Mouse (Mus musculus): ENCODE measurements around the gene Ctsf. TPM values are rescaled to one million over a fixed set of nuclear protein-coding genes. Genes with fewer than 3 reads are reported as not detected.
A peak's percentile ranks its signal among the peaks of the same experiment; 100 is the strongest.
"Not testable (repeated sequence)": the region's sequence is repeated elsewhere in the genome, so short reads cannot be mapped to it uniquely, and the experiment has no call there.

Ctsf gene
- total RNA-seq, 2 experiments from 2014 or later: 2.7 to 2.9 TPM

DNA sequence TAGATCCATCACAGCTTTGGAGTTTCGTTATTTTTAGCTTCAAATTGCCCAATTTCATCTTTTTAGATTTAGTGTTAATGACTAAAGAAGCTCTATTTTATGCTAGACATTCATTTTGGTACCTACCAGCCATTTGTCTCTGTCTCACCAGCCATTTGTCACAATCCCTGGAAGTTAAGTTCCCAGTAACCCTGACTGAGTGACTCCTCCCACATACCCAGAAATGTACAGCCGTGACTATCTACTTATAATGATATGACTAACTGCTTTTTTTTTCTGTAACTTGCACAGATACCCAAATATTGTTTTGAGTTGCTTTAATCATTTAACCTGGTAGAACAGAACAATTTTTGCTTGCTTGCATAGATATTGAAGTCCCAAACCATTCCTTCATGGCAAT lies 9.1 kb upstream of the Ctsf start:
- ATAC-seq (replicated peaks; ENCODE audit: low FRiP score, low TSS enrichment, poor library complexity, severe bottlenecking): no peak

DNA sequence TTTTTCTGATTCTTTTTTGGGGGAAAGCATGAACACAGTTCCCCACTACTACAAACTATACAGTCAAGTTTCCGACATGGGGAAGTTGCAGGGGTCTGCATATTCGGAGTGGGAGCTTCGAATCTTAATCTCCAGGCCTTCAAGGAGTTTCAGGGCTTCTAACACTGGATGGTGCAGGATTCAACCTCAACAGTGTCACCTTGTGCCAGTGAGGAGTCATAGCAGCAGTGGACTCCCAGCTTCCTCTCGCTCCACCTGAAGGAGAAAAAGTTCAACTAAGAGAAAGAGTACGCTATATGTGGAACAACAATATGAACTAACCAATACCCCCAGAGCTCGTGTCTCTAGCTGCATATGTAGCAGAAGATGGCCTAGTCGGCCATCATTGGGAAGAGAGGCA lies 7.4 kb upstream of the Ctsf start:
- ATAC-seq (replicated peaks; ENCODE audit: low FRiP score, low TSS enrichment, poor library complexity, severe bottlenecking): peak; percentile 83

DNA sequence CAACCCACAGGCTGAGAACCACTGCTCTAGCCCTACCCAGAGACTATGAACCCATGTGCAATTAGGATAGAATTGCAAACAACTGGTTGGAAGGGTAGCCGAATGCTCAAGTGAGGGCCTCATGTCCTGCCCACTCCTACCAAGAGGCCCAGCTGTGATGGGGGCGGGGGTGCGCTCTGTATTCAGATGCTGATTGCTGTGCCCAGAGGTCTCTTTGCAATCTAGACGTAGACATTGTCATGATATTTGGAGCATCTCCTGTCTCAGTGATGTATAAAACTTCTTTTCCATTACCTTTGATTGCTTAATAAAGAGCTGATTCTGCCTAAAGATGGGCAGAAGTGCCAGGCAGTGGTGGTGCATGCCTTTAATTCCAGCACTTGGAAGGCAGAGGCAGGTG lies 5.1 kb upstream of the Ctsf start:
- ATAC-seq (replicated peaks; ENCODE audit: low FRiP score, low TSS enrichment, poor library complexity, severe bottlenecking): no peak

DNA sequence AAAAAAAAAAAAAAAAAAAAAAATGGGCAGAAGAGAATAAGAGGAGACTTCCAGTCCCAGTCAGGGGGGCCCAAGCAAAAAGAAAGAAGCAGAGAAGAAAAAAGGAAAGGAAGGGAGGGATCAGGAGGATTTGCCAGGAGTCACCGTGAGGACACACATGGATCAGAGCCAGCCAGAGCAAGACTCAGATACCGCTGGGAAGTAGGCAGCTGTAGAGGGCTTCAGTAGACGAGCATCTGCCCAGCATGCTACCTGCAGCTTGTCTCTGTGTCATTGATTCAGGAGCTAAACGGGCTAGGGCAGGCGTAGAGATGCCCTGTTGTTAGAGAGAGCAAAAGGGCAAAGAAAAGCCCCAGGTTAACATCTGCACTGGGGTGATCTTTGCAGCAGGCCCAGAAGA lies 4.6 kb upstream of the Ctsf start:
- ATAC-seq (replicated peaks; ENCODE audit: low FRiP score, low TSS enrichment, poor library complexity, severe bottlenecking): no peak

DNA sequence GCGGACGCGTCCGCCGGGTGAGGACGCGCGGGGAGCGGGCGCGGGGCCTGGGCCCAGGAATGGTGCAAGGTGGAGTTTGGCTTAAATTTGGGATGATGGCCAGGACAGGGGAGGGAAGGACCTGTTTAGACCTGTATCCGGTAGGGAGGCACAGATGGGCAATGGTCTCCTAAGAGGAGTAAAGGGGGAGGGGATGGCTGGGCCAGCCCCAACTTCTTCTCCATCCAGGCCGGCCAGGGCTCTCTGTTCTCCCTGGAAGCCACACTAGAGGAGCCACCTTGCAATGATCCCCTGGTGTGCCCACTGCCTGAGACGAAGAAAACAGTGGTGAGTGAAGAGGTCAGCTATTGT lies 515 bp downstream of the Ctsf start:
- no peak for ATAC-seq (replicated peaks; ENCODE audit: low FRiP score, low TSS enrichment, poor library complexity, severe bottlenecking)

DNA sequence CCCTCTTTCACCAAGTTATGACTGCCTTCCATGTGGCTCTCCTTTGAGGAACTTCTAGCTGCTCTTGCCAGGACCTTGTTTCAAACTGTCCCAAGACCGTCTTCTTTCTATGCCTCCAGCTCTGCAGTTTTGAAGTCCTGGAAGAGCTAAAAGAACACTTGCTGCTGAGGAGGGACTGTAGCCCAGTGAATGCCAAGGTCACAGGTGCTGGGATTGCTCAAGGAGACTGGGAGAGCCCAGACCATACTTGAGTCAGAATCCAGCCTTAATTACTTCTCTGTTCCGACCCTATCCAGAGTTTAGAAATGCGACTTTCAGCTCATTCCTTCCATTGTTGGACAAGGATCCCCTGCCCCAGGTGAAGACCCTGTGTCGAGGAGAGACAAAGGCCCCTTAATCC lies 1.0 kb downstream of the Ctsf start:
- no peak for ATAC-seq (replicated peaks; ENCODE audit: low FRiP score, low TSS enrichment, poor library complexity, severe bottlenecking)

DNA sequence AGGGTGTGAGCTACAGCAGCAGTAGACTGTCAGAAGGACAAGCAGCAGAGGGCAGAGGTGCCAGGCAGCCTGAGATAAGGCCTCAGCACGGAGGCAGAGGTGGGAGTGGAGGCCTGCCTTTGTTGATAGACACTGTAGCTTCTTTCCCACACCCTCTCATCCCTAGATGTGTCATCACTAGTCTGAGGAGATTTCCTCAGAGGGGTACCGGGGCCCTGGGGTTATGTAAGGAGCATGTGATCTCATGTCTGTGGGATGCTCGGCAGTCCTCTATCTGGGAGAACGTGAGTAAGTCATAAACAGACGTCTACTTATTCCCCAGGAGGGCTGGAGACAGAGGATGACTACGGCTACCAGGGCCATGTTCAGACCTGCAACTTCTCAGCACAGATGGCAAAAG lies 4.2 kb downstream of the Ctsf start:
- peak; percentile 92 for ATAC-seq (replicated peaks; ENCODE audit: low FRiP score, low TSS enrichment, poor library complexity, severe bottlenecking)

DNA sequence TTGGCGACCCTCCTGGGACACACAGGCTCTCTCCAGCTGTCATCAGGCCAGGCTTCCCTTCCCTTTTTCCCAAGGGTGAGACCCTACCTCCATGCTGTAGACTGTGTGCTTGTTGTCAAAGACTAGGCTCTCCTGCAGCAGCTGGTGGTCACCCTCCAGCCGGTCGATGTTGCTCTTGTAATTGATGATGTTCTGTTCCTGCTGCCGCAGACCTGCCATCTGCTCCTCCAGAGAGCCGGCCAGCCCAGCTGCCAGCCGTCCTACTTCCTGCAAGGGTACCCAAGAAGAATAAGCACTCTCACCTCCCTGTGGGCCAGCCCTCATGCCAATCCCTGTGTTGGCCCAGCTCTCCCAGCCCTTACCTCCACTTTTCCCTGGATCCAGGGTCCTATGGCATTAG lies 8.1 kb downstream of the Ctsf start:
- no peak for ATAC-seq (replicated peaks; ENCODE audit: low FRiP score, low TSS enrichment, poor library complexity, severe bottlenecking)

DNA sequence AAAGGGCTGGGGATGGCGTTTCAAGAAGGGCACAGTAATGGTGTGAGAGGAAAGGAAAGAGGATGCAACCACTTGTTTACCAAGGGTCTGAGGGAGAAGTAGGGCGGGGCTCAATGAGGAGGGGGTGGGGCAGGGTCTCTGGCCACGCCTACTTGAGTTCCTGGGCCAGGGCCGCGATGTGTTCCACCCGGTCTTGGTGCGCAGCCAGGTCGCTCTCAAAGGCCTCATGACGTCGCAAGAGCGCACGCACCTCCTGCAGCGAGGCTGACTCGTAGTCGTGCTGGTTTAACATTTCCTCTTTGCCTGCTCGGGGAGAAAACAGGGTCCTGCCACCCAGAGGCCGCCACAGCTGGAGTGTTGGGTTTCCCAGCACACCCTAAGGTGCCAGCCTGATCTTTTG lies 10.2 kb downstream of the Ctsf start:
- ATAC-seq (replicated peaks; ENCODE audit: low FRiP score, low TSS enrichment, poor library complexity, severe bottlenecking): no peak

DNA sequence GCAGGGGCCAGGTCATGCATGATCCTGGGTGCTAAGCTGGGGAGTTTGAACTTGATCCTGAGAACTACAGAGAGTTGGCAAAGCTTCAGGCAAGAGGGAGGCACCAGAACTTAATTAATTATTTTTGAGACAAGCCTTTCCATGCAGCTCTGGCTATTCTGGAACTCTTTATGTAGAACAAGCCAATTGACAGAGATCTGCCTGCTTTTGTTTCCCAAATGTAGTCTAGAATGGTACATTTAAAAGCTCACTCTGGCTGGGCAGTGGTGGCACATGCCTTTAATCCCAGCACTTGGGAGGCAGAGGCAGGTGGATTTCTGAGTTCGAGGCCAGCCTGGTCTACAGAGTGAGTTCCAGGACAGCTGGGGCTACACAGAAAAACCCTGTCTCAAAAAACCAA lies 19.7 kb downstream of the Ctsf start:
- not testable (repeated sequence) for ATAC-seq (replicated peaks; ENCODE audit: low FRiP score, low TSS enrichment, poor library complexity, severe bottlenecking)

DNA sequence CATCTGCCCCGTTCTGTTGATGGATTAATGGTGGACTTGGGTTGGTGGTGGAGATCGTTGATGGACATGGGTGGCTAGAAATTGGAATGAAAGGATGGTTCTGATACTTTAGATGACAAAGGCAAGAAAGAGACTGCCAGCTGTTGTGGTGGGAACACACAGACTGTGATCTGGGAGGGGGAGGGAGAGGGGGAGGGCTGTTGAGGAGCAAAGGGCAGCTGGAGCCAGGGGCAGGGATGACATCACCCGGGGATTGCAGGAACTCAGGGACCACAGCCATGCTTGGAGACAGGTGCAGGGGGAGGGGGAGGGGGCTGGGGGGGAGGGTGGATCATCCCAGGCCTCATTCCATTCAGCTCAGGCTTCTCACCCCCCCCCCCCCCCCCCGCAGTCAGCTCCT lies 21.3 kb downstream of the Ctsf start:
- ATAC-seq (replicated peaks; ENCODE audit: low FRiP score, low TSS enrichment, poor library complexity, severe bottlenecking): no peak

DNA sequence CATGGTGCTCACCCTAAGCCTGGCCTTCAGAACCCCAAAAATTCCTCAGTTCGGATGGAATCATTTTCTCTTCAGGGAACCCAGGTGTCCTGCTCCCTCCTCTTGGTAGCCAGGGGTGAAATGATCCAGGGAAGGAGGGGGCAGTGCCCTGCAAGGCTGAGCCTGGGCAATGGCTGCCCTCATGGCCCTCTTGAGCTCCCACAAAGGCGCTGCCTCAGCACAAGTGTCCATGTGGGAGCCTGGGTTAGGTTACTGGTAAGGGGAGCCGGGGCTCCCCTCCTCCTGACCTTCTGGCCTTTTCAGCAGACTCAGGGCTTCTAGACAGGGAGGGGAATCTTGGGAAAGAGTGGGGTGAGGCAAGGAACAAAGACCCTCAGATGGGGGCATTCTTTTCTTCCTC lies 21.8 kb downstream of the Ctsf start:
- no peak for ATAC-seq (replicated peaks; ENCODE audit: low FRiP score, low TSS enrichment, poor library complexity, severe bottlenecking)

DNA sequence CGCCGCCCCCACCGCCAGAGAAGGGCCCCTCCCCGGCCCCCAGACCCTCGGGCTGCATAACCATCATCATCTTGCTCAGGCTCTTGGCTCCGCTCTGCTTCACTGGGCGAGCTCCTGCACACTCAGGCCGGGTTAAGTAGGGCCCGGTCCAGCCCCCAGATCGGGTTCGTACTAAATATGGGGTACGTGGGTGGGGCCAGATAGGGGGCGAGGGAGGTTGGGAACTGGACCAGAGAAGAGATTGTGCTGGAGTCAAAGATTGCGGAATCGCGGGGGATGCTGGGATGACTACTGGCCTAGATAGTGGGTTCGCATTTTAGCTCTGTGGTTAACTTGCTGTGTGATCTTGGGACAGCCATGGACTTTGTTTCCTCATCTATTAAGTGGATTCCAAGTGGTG lies 22.9 kb downstream of the Ctsf start, which contains the start of gene Actn3:
Gene Actn3 (minus strand): TSS at position 125 of the 400 bp plus-strand sequence.
- 0 out of 2 replicates have a peak, but pooled peaks have one; percentile 1 for ATAC-seq (replicated peaks; ENCODE audit: low FRiP score, low TSS enrichment, poor library complexity, severe bottlenecking)

DNA sequence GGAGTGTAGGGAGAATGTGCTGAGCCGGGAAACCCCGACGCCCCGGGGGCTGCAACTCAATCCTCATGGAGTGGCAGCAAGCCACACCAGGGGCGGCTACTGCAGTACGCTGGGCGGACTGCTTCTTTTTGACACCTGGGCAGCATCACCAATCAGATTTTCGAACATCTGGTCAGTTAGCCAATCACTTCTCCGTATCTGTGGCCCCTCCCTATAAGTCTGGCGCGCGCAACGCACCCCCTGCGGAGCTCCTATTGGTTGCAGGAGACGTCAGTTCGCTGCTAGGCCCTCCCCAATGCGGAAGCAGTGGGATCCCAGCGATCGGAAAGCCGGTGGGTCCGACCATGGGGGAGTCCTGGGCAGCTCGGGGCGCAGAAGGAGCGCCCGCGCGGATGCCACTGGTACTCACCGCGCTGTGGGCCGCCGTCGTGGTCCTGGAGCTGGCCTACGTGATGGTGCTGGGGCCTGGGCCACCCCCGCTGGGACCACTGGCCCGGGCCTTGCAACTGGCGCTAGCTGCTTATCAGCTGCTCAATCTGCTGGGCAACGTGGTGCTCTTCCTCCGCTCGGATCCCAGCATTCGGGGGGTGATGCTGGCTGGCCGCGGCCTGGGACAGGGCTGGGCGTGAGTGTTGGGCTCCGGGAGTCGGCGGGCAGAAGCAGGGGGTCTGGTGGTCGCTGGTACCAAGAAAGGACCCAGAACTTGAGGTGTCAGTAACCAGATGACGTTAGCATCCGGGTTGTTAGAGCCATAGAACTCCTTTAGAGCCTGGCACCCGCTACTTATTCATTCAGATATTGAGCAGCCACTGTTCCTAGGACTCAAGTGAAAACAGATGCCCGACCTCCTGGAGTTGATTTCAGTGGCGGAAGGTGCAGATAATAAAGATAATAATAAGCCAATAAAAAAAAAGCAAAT lies 23.7 kb downstream of the Ctsf start, which contains the start of gene Zdhhc24:
Gene Zdhhc24 (plus strand): TSS at position 264 of the 919 bp plus-strand sequence.
- ATAC-seq (replicated peaks; ENCODE audit: low FRiP score, low TSS enrichment, poor library complexity, severe bottlenecking): peak; percentile 95

DNA sequence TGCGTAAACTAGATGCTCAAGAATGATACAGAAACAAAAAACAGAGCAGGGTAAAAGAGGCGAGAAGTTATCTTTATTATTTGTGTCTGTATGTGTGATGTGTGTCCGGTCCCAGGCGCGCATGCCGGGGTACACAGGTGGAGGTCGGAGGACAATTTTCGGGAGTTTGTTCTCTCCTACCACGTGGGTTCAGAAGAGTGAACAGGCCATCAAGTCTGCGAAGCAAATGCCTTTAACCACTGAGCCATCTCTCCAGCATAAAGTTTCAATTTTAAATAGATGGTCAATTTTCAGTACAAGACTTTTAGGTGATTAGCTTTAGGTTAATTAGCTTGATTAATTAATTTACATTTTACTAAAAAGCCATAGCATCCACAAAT lies 24.4 kb downstream of the Ctsf start:
- no peak for ATAC-seq (replicated peaks; ENCODE audit: low FRiP score, low TSS enrichment, poor library complexity, severe bottlenecking)

DNA sequence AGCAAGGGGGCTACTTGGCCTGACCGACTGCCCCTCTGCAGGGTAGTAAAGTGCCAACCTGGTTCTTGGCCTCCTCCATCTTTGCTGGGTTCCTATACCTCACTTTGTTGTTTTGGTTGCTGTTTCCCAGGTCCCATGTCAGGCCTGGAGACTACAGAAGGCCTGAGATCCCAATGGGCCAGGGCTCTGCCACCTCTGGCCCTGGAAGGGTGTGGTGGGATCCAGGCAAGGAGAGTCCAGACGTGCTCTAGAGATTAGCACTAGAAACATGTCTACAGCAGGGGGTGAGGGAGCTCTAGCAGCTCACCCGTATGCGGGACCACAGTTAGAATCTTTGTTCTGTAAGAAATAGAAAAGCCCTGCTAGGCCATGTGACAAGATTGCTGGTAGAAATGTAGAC lies 29.0 kb downstream of the Ctsf start:
- ATAC-seq (replicated peaks; ENCODE audit: low FRiP score, low TSS enrichment, poor library complexity, severe bottlenecking): peak; percentile 58

DNA sequence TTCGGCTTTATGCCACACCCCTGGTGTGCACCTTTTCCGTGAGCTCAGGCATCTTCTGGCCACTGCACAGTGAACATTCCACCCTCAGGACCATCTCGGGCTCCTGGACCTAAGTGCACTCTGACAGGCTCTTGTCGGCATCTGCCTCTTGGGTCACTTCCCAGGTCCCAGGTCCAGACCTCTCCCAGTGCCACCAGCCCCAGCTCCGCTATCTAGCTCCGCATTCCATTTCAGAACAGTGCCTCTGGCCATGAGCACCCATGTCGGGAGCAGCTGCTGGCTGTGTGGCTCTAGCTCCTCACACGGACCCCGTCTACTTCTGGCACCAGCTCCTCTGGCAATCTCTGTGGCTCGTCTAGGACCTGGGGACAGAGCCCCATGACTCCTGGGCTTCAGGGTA lies 34.9 kb downstream of the Ctsf start:
- no peak for ATAC-seq (replicated peaks; ENCODE audit: low FRiP score, low TSS enrichment, poor library complexity, severe bottlenecking)

DNA sequence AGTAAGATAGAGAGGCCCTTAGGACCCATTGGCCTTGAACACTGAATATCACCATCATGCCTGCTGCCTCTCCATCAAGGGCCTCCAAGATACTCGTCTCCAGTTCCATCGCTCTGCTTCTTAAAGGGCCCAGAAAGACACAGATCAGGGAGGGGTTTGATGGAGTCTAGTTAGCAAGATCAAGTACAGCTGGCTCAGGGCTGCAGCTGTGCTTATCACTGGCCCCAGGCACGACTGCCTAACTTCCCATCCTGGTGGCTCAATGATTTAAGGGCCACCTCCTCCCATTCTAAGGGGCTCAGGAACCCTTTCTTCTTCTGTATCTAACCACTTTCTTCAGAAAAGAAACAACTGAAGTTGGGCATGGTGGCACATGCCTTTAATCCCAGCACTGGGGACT lies 36.9 kb downstream of the Ctsf start:
- peak; percentile 87 for ATAC-seq (replicated peaks; ENCODE audit: low FRiP score, low TSS enrichment, poor library complexity, severe bottlenecking)

DNA sequence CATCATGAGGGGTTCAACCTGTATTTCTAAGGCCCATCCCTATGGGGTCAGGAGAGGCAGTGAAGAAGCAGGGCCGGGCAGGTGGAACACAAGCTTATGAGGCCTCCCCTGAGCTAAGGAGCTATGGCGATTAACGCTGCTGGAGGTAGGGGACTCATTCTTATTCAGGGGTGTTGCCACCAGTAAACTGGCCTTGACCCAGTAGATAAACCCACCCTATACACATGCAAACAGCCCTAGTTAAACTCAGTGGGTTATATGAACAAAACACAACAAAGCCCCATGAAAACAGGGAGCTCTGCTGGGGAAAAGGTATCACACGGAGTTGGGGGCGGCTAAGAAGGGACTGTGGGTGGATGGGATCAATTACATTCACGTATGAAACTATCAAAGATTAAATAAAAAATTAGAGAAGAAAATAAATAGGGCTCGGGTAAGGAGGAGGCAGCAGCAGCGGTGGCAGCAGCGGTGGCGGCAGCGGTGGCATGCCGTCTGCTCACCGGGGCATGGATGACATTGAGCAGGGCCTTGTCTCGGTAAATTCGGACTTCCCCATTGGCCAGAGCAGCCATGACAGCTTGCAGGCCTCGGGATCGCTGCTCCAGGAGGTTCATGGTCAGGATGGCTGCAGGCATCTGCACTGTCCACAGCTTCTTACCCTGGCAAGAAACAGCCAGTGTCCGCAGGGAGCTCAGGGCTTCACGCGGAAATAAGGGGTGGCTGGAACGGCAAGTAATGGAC lies 42.0 kb downstream of the Ctsf start:
- no peak for ATAC-seq (replicated peaks; ENCODE audit: low FRiP score, low TSS enrichment, poor library complexity, severe bottlenecking)

DNA sequence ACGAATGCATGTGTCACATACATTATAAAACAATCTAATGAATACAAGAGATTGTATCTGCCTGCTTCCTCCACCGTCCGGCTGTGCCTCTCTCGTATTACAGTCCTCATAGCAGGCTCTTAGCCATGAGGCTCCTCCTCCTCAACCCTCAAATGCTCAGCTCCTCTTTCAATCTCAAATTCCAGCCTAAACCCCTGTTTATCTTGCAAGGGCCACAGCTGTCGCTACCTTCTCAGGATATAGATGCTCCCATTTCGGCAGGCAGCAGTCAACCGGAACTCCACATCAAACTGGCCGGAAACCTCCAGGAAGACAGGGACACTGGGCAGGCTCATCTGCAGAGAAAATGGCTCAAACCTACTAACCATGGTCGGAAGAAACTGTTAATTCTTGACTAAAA lies 44.0 kb downstream of the Ctsf start:
- ATAC-seq (replicated peaks; ENCODE audit: low FRiP score, low TSS enrichment, poor library complexity, severe bottlenecking): no peak

DNA sequence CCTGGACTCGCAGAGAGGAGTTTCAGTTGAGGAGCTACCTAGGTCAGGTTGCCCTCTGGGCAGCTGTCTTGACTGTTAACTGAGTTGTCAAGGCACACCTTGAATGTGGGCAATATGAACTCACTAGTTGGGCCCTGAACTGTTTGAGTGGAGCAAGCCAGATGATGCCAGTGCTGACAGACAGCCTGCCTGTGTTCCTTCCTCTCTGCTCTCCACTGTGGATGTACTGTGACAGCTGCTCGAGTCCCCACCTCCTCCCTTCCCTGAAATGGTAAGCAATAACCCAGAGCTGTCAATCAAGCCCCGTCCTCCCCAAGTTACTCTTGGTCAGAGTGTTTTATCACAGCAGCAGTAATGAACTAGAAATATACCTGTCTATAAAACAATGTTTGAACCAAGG lies 45.0 kb downstream of the Ctsf start:
- ATAC-seq (replicated peaks; ENCODE audit: low FRiP score, low TSS enrichment, poor library complexity, severe bottlenecking): no peak
